Mouse (Mus musculus) right cerebral cortex, postnatal 4 days (tissue): Measurements from ENCODE around the gene Rab4a.

Source experiments
- DNase-seq: peaks from one replicate; pipeline ENCODE4 v3.0.0-alpha.2; 2022

Gene Rab4a

GRCm38 (mm10) chr8:123805718-123806373 is at the start of gene Rab4a:
Gene Rab4a (plus strand): TSS chr8:123805985.
- DNase-seq, result peak; percentile 91

- DNase-seq, result no peak
These were observed 48.9 kb upstream of the Rab4a start for GRCm38 (mm10) chr8:123756901-123757300.

- no peak for DNase-seq
These were observed 46.9 kb upstream of the Rab4a start for GRCm38 (mm10) chr8:123758935-123759334.

GRCm38 (mm10) chr8:123759933-123760332 is 45.9 kb upstream of the Rab4a start:
- no peak for DNase-seq

GRCm38 (mm10) chr8:123760579-123760978 is 45.2 kb upstream of the Rab4a start:
- DNase-seq, result no peak

- no peak for DNase-seq
These were observed 44.4 kb upstream of the Rab4a start for GRCm38 (mm10) chr8:123761266-123761882.

- DNase-seq, result no peak
These were observed 43.9 kb upstream of the Rab4a start for GRCm38 (mm10) chr8:123761883-123762270.

- peak; percentile 41 for DNase-seq
These were observed 42.4 kb upstream of the Rab4a start for GRCm38 (mm10) chr8:123763355-123763754.

GRCm38 (mm10) chr8:123764671-123765070 is 41.1 kb upstream of the Rab4a start:
- no peak for DNase-seq

- no peak for DNase-seq
These were observed 39.3 kb upstream of the Rab4a start for GRCm38 (mm10) chr8:123766516-123766915.

- DNase-seq, result no peak
These were observed 37.9 kb upstream of the Rab4a start for GRCm38 (mm10) chr8:123767874-123768273.

GRCm38 (mm10) chr8:123768492-123769356 is 37.1 kb upstream of the Rab4a start:
- peak; percentile 74 for DNase-seq

- DNase-seq, result no peak
These were observed 32.3 kb upstream of the Rab4a start for GRCm38 (mm10) chr8:123773468-123773867.

- no peak for DNase-seq
These were observed 31.3 kb upstream of the Rab4a start for GRCm38 (mm10) chr8:123774491-123774890.

GRCm38 (mm10) chr8:123777319-123777718 is 28.5 kb upstream of the Rab4a start:
- peak; percentile 34 for DNase-seq

GRCm38 (mm10) chr8:123780471-123780870 is 25.3 kb upstream of the Rab4a start:
- no peak for DNase-seq

- DNase-seq, result no peak
These were observed 24.5 kb upstream of the Rab4a start for GRCm38 (mm10) chr8:123781256-123781655.

GRCm38 (mm10) chr8:123783525-123784249 is 22.1 kb upstream of the Rab4a start:
- DNase-seq, result peak; percentile 86

GRCm38 (mm10) chr8:123786166-123786565 is 19.6 kb upstream of the Rab4a start:
- DNase-seq, result no peak

- no peak for DNase-seq
These were observed 19.1 kb upstream of the Rab4a start for GRCm38 (mm10) chr8:123786644-123787043.

- no peak for DNase-seq
These were observed 18.4 kb upstream of the Rab4a start for GRCm38 (mm10) chr8:123787254-123787897.

GRCm38 (mm10) chr8:123788416-123789170 is 17.2 kb upstream of the Rab4a start:
- no peak for DNase-seq
